Mouse (Mus musculus): ENCODE results near the gene Ppip5k2.
"Not testable (repeated sequence)": the region's sequence is repeated elsewhere in the genome, so short reads cannot be mapped to it uniquely, and the experiment has no call there.

Ppip5k2 gene

GRCm38 (mm10) chr1:97769904-97770753 lies at the start of gene Ppip5k2, which contains the start of gene Gin1:
Gene Ppip5k2, minus strand, starts transcription at chr1:97770411.
Gene Gin1, plus strand, starts transcription at chr1:97770172.
- peak; percentile 94 for DNase-seq (ENCODE audit: low spot score in 2 of 2)

GRCm38 (mm10) chr1:97809255-97809912 lies 39.2 kb upstream of the Ppip5k2 start:
- DNase-seq (ENCODE audit: low spot score in 2 of 2) = no peak

- DNase-seq (ENCODE audit: low spot score in 2 of 2) = no peak
Observed at GRCm38 (mm10) chr1:97804520-97804919, 34.3 kb upstream of the Ppip5k2 start.

- no peak for DNase-seq (ENCODE audit: low spot score in 2 of 2)
Observed at GRCm38 (mm10) chr1:97802207-97802902, 32.1 kb upstream of the Ppip5k2 start.

GRCm38 (mm10) chr1:97795936-97796335 lies 25.7 kb upstream of the Ppip5k2 start:
- DNase-seq (ENCODE audit: low spot score in 2 of 2) = no peak

- DNase-seq (ENCODE audit: low spot score in 2 of 2) = no peak
Observed at GRCm38 (mm10) chr1:97794110-97794509, 23.9 kb upstream of the Ppip5k2 start.

- no peak for DNase-seq (ENCODE audit: low spot score in 2 of 2)
Observed at GRCm38 (mm10) chr1:97788490-97788889, 18.3 kb upstream of the Ppip5k2 start.

GRCm38 (mm10) chr1:97787674-97788073 lies 17.5 kb upstream of the Ppip5k2 start:
- DNase-seq (ENCODE audit: low spot score in 2 of 2) = no peak

GRCm38 (mm10) chr1:97785685-97786393 lies 15.6 kb upstream of the Ppip5k2 start:
- DNase-seq (ENCODE audit: low spot score in 2 of 2) = no peak

GRCm38 (mm10) chr1:97784928-97785327 lies 14.7 kb upstream of the Ppip5k2 start:
- DNase-seq (ENCODE audit: low spot score in 2 of 2) = no peak

- DNase-seq (ENCODE audit: low spot score in 2 of 2) = no peak
Observed at GRCm38 (mm10) chr1:97781674-97782073, 11.5 kb upstream of the Ppip5k2 start.

GRCm38 (mm10) chr1:97773973-97774372 lies 3.8 kb upstream of the Ppip5k2 start:
- DNase-seq (ENCODE audit: low spot score in 2 of 2) = no peak

GRCm38 (mm10) chr1:97773362-97773761 lies 3.2 kb upstream of the Ppip5k2 start:
- no peak for DNase-seq (ENCODE audit: low spot score in 2 of 2)

GRCm38 (mm10) chr1:97771727-97772126 lies 1.5 kb upstream of the Ppip5k2 start:
- DNase-seq (ENCODE audit: low spot score in 2 of 2) = no peak

GRCm38 (mm10) chr1:97771118-97771517 lies 907 bp upstream of the Ppip5k2 start:
- no peak for DNase-seq (ENCODE audit: low spot score in 2 of 2)

- peak in 1 of 2 experiments; percentile 28 for DNase-seq (ENCODE audit: low spot score in 2 of 2)
Observed at GRCm38 (mm10) chr1:97769294-97769903, 812 bp downstream of the Ppip5k2 start.

- DNase-seq (ENCODE audit: low spot score in 2 of 2) = no peak
Observed at GRCm38 (mm10) chr1:97768906-97769293, 1.3 kb downstream of the Ppip5k2 start.

- DNase-seq (ENCODE audit: low spot score in 2 of 2) = no peak
Observed at GRCm38 (mm10) chr1:97768089-97768488, 2.1 kb downstream of the Ppip5k2 start.

GRCm38 (mm10) chr1:97765712-97766111 lies 4.5 kb downstream of the Ppip5k2 start:
- DNase-seq (ENCODE audit: low spot score in 2 of 2) = not testable (repeated sequence)

GRCm38 (mm10) chr1:97761477-97761876 lies 8.7 kb downstream of the Ppip5k2 start:
- DNase-seq (ENCODE audit: low spot score in 2 of 2) = no peak

- no peak for DNase-seq (ENCODE audit: low spot score in 2 of 2)
Observed at GRCm38 (mm10) chr1:97760598-97760997, 9.6 kb downstream of the Ppip5k2 start.

Measured in right cerebral cortex, adult 2 months (tissue).